Mouse (Mus musculus) stomach, postnatal 0 days (tissue): Measurements from ENCODE around the gene Chchd10.

Source experiments
- CTCF ChIP-seq: IDR thresholded peaks from 2 replicates; pipeline ENCODE4 v1.5.1; 2016; ENCODE audit warnings: antibody characterized with exemption, low read depth, mild to moderate bottlenecking, moderate library complexity
- EP300 ChIP-seq: optimal IDR thresholded peaks from 2 replicates; pipeline ENCODE3; 2016; ENCODE audit warnings: antibody characterized with exemption

GRCm38 (mm10) chr10:75915557-75915956 is 17.4 kb upstream of the Chchd10 start:
- no peak for TF ChIP-seq CTCF
- TF ChIP-seq EP300: no peak
